Mouse (Mus musculus) spleen, adult 2 months (tissue): Measurements from ENCODE around the gene Eef1akmt3. TPM values are rescaled to one million over a fixed set of nuclear protein-coding genes. Genes with fewer than 3 reads are reported as not detected.

Experiments
- DNase-seq, 2 experiments: peaks; one replicate each; pipeline versions ENCODE4 v3.0.0 to v3.0.0-alpha.2; 2012 to 2021; ENCODE audit warnings: low spot score in 2 of 2, low read depth in 1 of 2
- H3K27ac ChIP-seq: fragments of 200-500 bp; 2 replicates; pipeline ENCODE4 v1.5.1; 2012; ENCODE audit warnings: low read length, inconsistent platforms; ENCODE audit not compliant: insufficient read depth
- H3K27me3 ChIP-seq: fragments of 200-500 bp; 2 replicates; pipeline ENCODE4 v1.6.1; 2012; ENCODE audit warnings: mild to moderate bottlenecking, moderate library complexity, low read length, inconsistent platforms; ENCODE audit not compliant: control insufficient read depth, insufficient read depth
- H3K36me3 ChIP-seq: fragments of 200-500 bp; 2 replicates; pipeline ENCODE4 v1.6.1; 2012; ENCODE audit warnings: mild to moderate bottlenecking, low read length, inconsistent platforms; ENCODE audit not compliant: control insufficient read depth, insufficient read depth
- H3K4me1 ChIP-seq: fragments of 200-500 bp; 2 replicates; pipeline ENCODE4 v1.6.1; 2011; ENCODE audit warnings: inconsistent platforms; ENCODE audit not compliant: control insufficient read depth, insufficient read depth, insufficient read length
- H3K4me3 ChIP-seq: fragments of 200-500 bp; 2 replicates; pipeline ENCODE4 v1.5.1; 2011; ENCODE audit warnings: mild to moderate bottlenecking, inconsistent platforms; ENCODE audit not compliant: insufficient read depth, insufficient read length; ENCODE audit errors: extremely low read depth
- CTCF ChIP-seq: fragments of 200-500 bp; IDR thresholded peaks from 2 replicates; pipeline ENCODE4 v1.5.1; 2011; ENCODE audit warnings: mild to moderate bottlenecking, inconsistent platforms; ENCODE audit not compliant: insufficient read depth, insufficient read length, insufficient replicate concordance; ENCODE audit errors: extremely low read depth
- POLR2A ChIP-seq: fragments of 200-500 bp; IDR thresholded peaks from 2 replicates; pipeline ENCODE4 v1.6.1; 2011; ENCODE audit warnings: low read depth, low read length, inconsistent platforms
- WGBS: fragments of 180-500 bp; shearing (Covaris S2); methylation state at CpG from one replicate; pipeline ENCODE4 v1.1.7; 2018; 5-methylcytosine and 5-hydroxymethylcytosine counted together
- polyA plus RNA-seq: library from polyadenylated mRNA; depleted of rRNA; stranded (reverse); fragments of >200 nt; gene quantifications from 2 replicates; pipeline ENCODE4 v1.2.3, GENCODE M21; 2012

Gene Eef1akmt3
- polyA plus RNA-seq, 1 experiment = 0.42 TPM

DNA sequence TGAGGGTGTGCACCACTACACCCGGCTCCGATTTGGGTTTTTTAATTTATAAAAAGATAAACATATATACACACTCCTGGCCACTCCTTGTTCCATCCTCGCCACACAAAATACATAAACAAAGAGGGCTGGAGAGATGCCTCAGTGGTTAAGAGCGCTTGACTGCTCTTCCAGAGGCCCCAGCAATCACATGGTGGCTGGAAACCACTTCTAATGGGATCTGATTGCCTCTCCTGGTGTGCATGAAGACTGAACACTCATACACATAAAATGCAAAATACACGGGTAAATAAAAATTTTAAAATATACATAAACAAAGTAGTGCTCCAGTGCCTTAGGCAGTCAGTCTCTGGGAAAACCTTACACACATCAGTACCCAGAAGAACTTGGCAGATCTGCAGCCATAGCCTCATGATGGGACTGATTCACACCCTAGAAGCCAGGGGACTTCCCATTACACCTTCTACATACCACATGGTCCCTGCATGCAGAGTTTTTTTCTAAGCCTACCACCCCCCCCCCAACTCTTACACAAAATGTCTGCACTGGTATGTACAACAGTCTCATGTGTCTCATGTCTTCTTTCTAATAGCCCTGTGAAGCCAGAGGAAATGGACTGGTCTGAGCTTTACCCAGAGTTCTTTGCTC lies 1.3 kb upstream of the Eef1akmt3 start:
- no peak for DNase-seq
- WGBS = 18% methylated on average over 5 of the region's 5 CpGs
- Histone ChIP-seq H3K4me3 (peak overlapping the region; percentile 75), H3K4me1 (peaks cover 5% of the 10 kb centered on the region), H3K27me3 (peaks cover 7% of the 10 kb centered on the region; the same call in 1 of the 2 replicates), H3K36me3 (peaks cover 3% of the 10 kb centered on the region), H3K27ac (no peak overlapping the region)
- TF ChIP-seq POLR2A (no peak), CTCF (no peak)

- TF ChIP-seq POLR2A = no peak
- TF ChIP-seq CTCF = no peak
- H3K4me3 ChIP-seq = peak overlapping the region; percentile 75
- peaks cover 3% of the 10 kb centered on the region for H3K36me3 ChIP-seq
- peak; percentile 55 to 77 for DNase-seq
- peaks cover 5% of the 10 kb centered on the region for H3K4me1 ChIP-seq
- H3K27ac ChIP-seq = no peak overlapping the region
- WGBS = under 1% methylated on average over 44 of the region's 44 CpGs
- H3K27me3 ChIP-seq = peaks cover 9% of the 10 kb centered on the region; the same call in 1 of the 2 replicates
Measured at GRCm38 (mm10) chr10:127041774-127042338, 543 bp upstream of the Eef1akmt3 start.

GRCm38 (mm10) chr10:127040569-127041214 lies 621 bp downstream of the Eef1akmt3 start:
- Histone ChIP-seq H3K4me1 (peaks cover 5% of the 10 kb centered on the region), H3K27ac (no peak overlapping the region), H3K4me3 (peak overlapping the region; percentile 75), H3K36me3 (peaks cover 3% of the 10 kb centered on the region), H3K27me3 (peaks cover 9% of the 10 kb centered on the region; the same call in 1 of the 2 replicates)
- WGBS = 3% methylated on average over 20 of the region's 20 CpGs
- no peak for DNase-seq
- TF ChIP-seq POLR2A = no peak
- no peak for TF ChIP-seq CTCF

GRCm38 (mm10) chr10:127037641-127038040 lies 3.7 kb downstream of the Eef1akmt3 start:
- H3K4me3 ChIP-seq = no peak overlapping the region
- peaks cover 5% of the 10 kb centered on the region for H3K4me1 ChIP-seq
- no peaks in the 10 kb centered on the region for H3K36me3 ChIP-seq
- no peak for DNase-seq
- no peak overlapping the region for H3K27ac ChIP-seq
- 79% methylated on average over 12 of the region's 12 CpGs for WGBS
- TF ChIP-seq POLR2A (no peak), CTCF (no peak)
- H3K27me3 ChIP-seq = peaks cover 9% of the 10 kb centered on the region

DNA sequence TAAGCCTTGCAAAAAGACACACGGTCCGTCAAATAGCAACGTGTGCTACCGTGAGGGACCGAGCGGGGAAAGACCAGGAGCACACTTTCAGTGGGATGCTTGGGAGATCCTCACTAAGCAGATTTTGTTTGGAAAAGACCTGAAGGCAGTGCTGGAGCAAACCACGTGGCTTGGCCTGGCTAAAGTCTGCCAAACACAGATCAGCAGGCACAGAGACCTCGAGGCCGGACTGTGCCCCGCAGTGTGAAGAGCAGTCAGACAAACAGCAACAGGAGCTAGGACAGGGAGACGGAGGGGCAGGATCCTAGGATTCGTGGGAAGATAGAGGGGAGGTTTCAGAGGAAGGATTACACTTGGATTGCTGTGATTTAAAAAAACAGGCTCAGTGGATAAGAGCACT lies 5.0 kb downstream of the Eef1akmt3 start:
- WGBS = 87% methylated on average over 12 of the region's 12 CpGs
- Histone ChIP-seq H3K4me3 (no peak overlapping the region), H3K4me1 (peaks cover 5% of the 10 kb centered on the region; the same call in 1 of the 2 replicates), H3K36me3 (no peaks in the 10 kb centered on the region), H3K27me3 (peaks cover 8% of the 10 kb centered on the region), H3K27ac (no peak overlapping the region)
- no peak for DNase-seq
- TF ChIP-seq CTCF (no peak), POLR2A (no peak)

DNA sequence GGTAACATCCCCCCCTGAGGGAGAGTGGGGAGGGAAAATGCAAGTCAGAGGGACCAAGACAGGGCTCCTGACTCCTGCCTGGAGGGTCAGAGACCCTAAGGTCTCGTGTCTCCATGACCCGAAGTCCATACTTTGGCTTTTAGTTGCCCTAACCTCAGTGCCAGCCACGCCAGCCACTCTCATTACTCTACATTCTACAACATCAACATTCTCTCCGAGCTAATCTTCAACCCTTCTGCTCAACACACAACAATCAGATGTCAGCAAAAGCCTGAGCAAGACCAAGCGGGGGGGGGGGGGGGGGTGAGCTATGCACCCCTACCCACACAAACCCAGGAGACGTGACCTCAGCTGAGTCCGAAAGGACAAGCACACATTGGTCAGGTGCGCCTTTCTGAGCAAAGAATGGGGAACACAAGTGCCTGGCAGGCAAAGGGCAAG lies 8.0 kb downstream of the Eef1akmt3 start:
- Histone ChIP-seq H3K27me3 (peaks cover 2% of the 10 kb centered on the region; the same call in 1 of the 2 replicates), H3K4me1 (no peaks in the 10 kb centered on the region; the same call in 1 of the 2 replicates), H3K36me3 (peaks cover 2% of the 10 kb centered on the region; the same call in 1 of the 2 replicates), H3K27ac (no peak overlapping the region), H3K4me3 (no peak overlapping the region)
- WGBS = 79% methylated on average over 8 of the region's 8 CpGs
- TF ChIP-seq POLR2A (no peak), CTCF (no peak)
- DNase-seq = no peak
